Mouse (Mus musculus) heart, adult 2 months (tissue): ENCODE data around the gene Golga4.

Experiments
- CTCF ChIP-seq: fragments of 200-600 bp; IDR thresholded peaks from 2 replicates; pipeline ENCODE4 v1.8.1; 2022; ENCODE audit warnings: antibody characterized with exemption, mild to moderate bottlenecking, moderate library complexity
- EP300 ChIP-seq: fragments of 200-500 bp; IDR thresholded peaks from 2 replicates; pipeline ENCODE4 v1.6.1; 2011; ENCODE audit warnings: low read depth, low read length, control low read depth; ENCODE audit not compliant: insufficient read depth
- POLR2A ChIP-seq: fragments of 200-500 bp; IDR thresholded peaks from 2 replicates; pipeline ENCODE4 v1.6.1; 2011; ENCODE audit warnings: mild to moderate bottlenecking, low read depth, low read length, control low read depth; ENCODE audit not compliant: insufficient read depth

- TF ChIP-seq CTCF (no peak), POLR2A (no peak), EP300 (no peak)
Observed at GRCm38 (mm10) chr9:118617237-118617636, 111.2 kb downstream of the Golga4 start.
